Mouse (Mus musculus): Measurements from ENCODE around the gene AY761184. TPM values are rescaled to one million over a fixed set of nuclear protein-coding genes. Genes with fewer than 3 reads are reported as not detected.
"Not testable (repeated sequence)": the region's sequence is repeated elsewhere in the genome, so short reads cannot be mapped to it uniquely, and the experiment has no call there.

AY761184 gene
- polyA plus RNA-seq (2012; rRNA removed) (not detected in 2 replicates), polyA plus RNA-seq (2014; fragmentation: Nextera tagmentation; extraction: Ambion mirVana) (not detected in 2 replicates)

- H3K4me3 ChIP-seq (ENCODE audit: insufficient read depth in 1 of 2, low read depth in 2 of 2, low read length in 2 of 2); DNase-seq (ENCODE audit: low read depth in 3 of 3, low spot score in 3 of 3); ATAC-seq (ENCODE audit: insufficient read depth); H3K27me3 ChIP-seq (ENCODE audit: control insufficient read depth, insufficient read depth, low read length); H3K36me3 ChIP-seq (replicated peaks; ENCODE audit: control insufficient read depth, insufficient read depth, low read depth); H3K4me1 ChIP-seq (replicated peaks; ENCODE audit: control insufficient read depth in 2 of 2, insufficient read depth in 2 of 2, low read length in 1 of 2); H3K9me3 ChIP-seq (ENCODE audit: control insufficient read depth, low read length); H3K9ac ChIP-seq (replicated peaks); H3K27ac ChIP-seq; H3K4me2 ChIP-seq (ENCODE audit: low read depth): not testable (repeated sequence)
- WGBS (ENCODE audit: insufficient replicate concordance), result 50% methylated on average over 2 of the region's 2 CpGs
These were observed at the start of gene AY761184 for GRCm38 (mm10) chr8:21703545-21703944. Gene AY761184, minus strand, starts transcription at chr8:21703645.

- not testable (repeated sequence) for H3K36me3 ChIP-seq (replicated peaks; ENCODE audit: control insufficient read depth, insufficient read depth, low read depth); H3K27ac ChIP-seq; H3K9me3 ChIP-seq (ENCODE audit: control insufficient read depth, low read length); H3K4me1 ChIP-seq (replicated peaks; ENCODE audit: control insufficient read depth in 2 of 2, insufficient read depth in 2 of 2, low read length in 1 of 2); DNase-seq (ENCODE audit: low read depth in 3 of 3, low spot score in 3 of 3); ATAC-seq (ENCODE audit: insufficient read depth); H3K27me3 ChIP-seq (ENCODE audit: control insufficient read depth, insufficient read depth, low read length); H3K4me3 ChIP-seq (ENCODE audit: insufficient read depth in 1 of 2, low read depth in 2 of 2, low read length in 2 of 2); H3K4me2 ChIP-seq (ENCODE audit: low read depth); H3K9ac ChIP-seq (replicated peaks)
- 43% methylated on average over 1 of the region's 1 CpGs for WGBS (ENCODE audit: insufficient replicate concordance)
These were observed 37.9 kb downstream of the AY761184 start, which contains the start of gene Defa34 for GRCm38 (mm10) chr8:21665497-21665896. Gene Defa34, plus strand, starts transcription at chr8:21665797.

- not testable (repeated sequence) for DNase-seq (ENCODE audit: low read depth in 3 of 3, low spot score in 3 of 3)
These were observed 48.0 kb downstream of the AY761184 start, which contains the start of gene Defa17 for GRCm38 (mm10) chr8:21655480-21655879. Gene Defa17, plus strand, starts transcription at chr8:21655780.

More at GRCm38 (mm10) chr8:21655480-21655879, 48.0 kb downstream of the AY761184 start, which contains the start of gene Defa17:
- H3K9me3 ChIP-seq (ENCODE audit: control insufficient read depth, low read length); H3K4me1 ChIP-seq (replicated peaks; ENCODE audit: control insufficient read depth in 2 of 2, insufficient read depth in 2 of 2, low read length in 1 of 2); H3K4me2 ChIP-seq (ENCODE audit: low read depth); H3K27ac ChIP-seq; H3K4me3 ChIP-seq (ENCODE audit: insufficient read depth in 1 of 2, low read depth in 2 of 2, low read length in 2 of 2); H3K9ac ChIP-seq (replicated peaks); H3K36me3 ChIP-seq (replicated peaks; ENCODE audit: control insufficient read depth, insufficient read depth, low read depth); H3K27me3 ChIP-seq (ENCODE audit: control insufficient read depth, insufficient read depth, low read length); ATAC-seq (ENCODE audit: insufficient read depth): not testable (repeated sequence)
- WGBS (ENCODE audit: insufficient replicate concordance), result no CpG with 5 or more reads among the region's 2 CpGs

Other genes with a start within 250 kb of the AY761184 start
- not detected in 2 replicates for gene Gm7849, start 247.1 kb downstream of the AY761184 start, polyA plus RNA-seq (2012; rRNA removed)
- not detected in 2 replicates for gene Gm7849, start 247.1 kb downstream of the AY761184 start, polyA plus RNA-seq (2014; fragmentation: Nextera tagmentation; extraction: Ambion mirVana)
- not detected in 2 replicates for gene Defa20, start 194.4 kb downstream of the AY761184 start, polyA plus RNA-seq (2012; rRNA removed)
- not detected in 2 replicates for gene Defa20, start 194.4 kb downstream of the AY761184 start, polyA plus RNA-seq (2014; fragmentation: Nextera tagmentation; extraction: Ambion mirVana)
- gene Defa32, start 174.6 kb downstream of the AY761184 start, polyA plus RNA-seq (2012; rRNA removed), result not detected in 2 replicates
- gene Defa32, start 174.6 kb downstream of the AY761184 start, polyA plus RNA-seq (2014; fragmentation: Nextera tagmentation; extraction: Ambion mirVana), result not detected in 2 replicates
- not detected in 2 replicates for gene Defa37, start 138.3 kb downstream of the AY761184 start, polyA plus RNA-seq (2012; rRNA removed)
- not detected in 2 replicates for gene Defa37, start 138.3 kb downstream of the AY761184 start, polyA plus RNA-seq (2014; fragmentation: Nextera tagmentation; extraction: Ambion mirVana)
- gene Defa28, start 120.6 kb downstream of the AY761184 start, polyA plus RNA-seq (2012; rRNA removed), result not detected in 2 replicates
- gene Defa28, start 120.6 kb downstream of the AY761184 start, polyA plus RNA-seq (2014; fragmentation: Nextera tagmentation; extraction: Ambion mirVana), result not detected in 2 replicates
- gene Gm7861, start 109.1 kb downstream of the AY761184 start, polyA plus RNA-seq (2012; rRNA removed), result not detected in 2 replicates
- gene Gm7861, start 109.1 kb downstream of the AY761184 start, polyA plus RNA-seq (2014; fragmentation: Nextera tagmentation; extraction: Ambion mirVana), result not detected in 2 replicates
- gene Defa26, start 85.5 kb downstream of the AY761184 start, polyA plus RNA-seq (2012; rRNA removed), result not detected in 2 replicates
- gene Defa26, start 85.5 kb downstream of the AY761184 start, polyA plus RNA-seq (2014; fragmentation: Nextera tagmentation; extraction: Ambion mirVana), result not detected in 2 replicates
- not detected in 2 replicates for gene Defa17, start 47.9 kb downstream of the AY761184 start, polyA plus RNA-seq (2012; rRNA removed)
- gene Defa17, start 47.9 kb downstream of the AY761184 start, polyA plus RNA-seq (2014; fragmentation: Nextera tagmentation; extraction: Ambion mirVana), result not detected in 2 replicates
- not detected in 2 replicates for gene Defa34, start 37.8 kb downstream of the AY761184 start, polyA plus RNA-seq (2012; rRNA removed)
- not detected in 2 replicates for gene Defa34, start 37.8 kb downstream of the AY761184 start, polyA plus RNA-seq (2014; fragmentation: Nextera tagmentation; extraction: Ambion mirVana)
- gene Defa24, start 30.8 kb upstream of the AY761184 start, polyA plus RNA-seq (2012; rRNA removed), result not detected in 2 replicates
- gene Defa24, start 30.8 kb upstream of the AY761184 start, polyA plus RNA-seq (2014; fragmentation: Nextera tagmentation; extraction: Ambion mirVana), result not detected in 2 replicates
- gene Defb50, start 119.9 kb upstream of the AY761184 start, polyA plus RNA-seq (2012; rRNA removed), result not detected in 2 replicates
- not detected in 2 replicates for gene Defb50, start 119.9 kb upstream of the AY761184 start, polyA plus RNA-seq (2014; fragmentation: Nextera tagmentation; extraction: Ambion mirVana)
- not detected in 2 replicates for gene Defb2, start 136.3 kb upstream of the AY761184 start, polyA plus RNA-seq (2012; rRNA removed)
- gene Defb2, start 136.3 kb upstream of the AY761184 start, polyA plus RNA-seq (2014; fragmentation: Nextera tagmentation; extraction: Ambion mirVana), result not detected in 2 replicates
- gene Defb10, start 155.3 kb upstream of the AY761184 start, polyA plus RNA-seq (2012; rRNA removed), result not detected in 2 replicates
- not detected in 2 replicates for gene Defb10, start 155.3 kb upstream of the AY761184 start, polyA plus RNA-seq (2014; fragmentation: Nextera tagmentation; extraction: Ambion mirVana)
- gene Defb9, start 181.8 kb upstream of the AY761184 start, polyA plus RNA-seq (2012; rRNA removed), result not detected in 2 replicates
- gene Defb9, start 181.8 kb upstream of the AY761184 start, polyA plus RNA-seq (2014; fragmentation: Nextera tagmentation; extraction: Ambion mirVana), result not detected in 2 replicates
- not detected in 2 replicates for gene Defb11, start 202.8 kb upstream of the AY761184 start, polyA plus RNA-seq (2012; rRNA removed)
- gene Defb11, start 202.8 kb upstream of the AY761184 start, polyA plus RNA-seq (2014; fragmentation: Nextera tagmentation; extraction: Ambion mirVana), result not detected in 2 replicates
- not detected in 2 replicates for gene Defb15, start 229.1 kb upstream of the AY761184 start, polyA plus RNA-seq (2012; rRNA removed)
- not detected in 2 replicates for gene Defb15, start 229.1 kb upstream of the AY761184 start, polyA plus RNA-seq (2014; fragmentation: Nextera tagmentation; extraction: Ambion mirVana)
- not detected in 2 replicates for gene Defb35, start 234.7 kb upstream of the AY761184 start, polyA plus RNA-seq (2012; rRNA removed)
- not detected in 2 replicates for gene Defb35, start 234.7 kb upstream of the AY761184 start, polyA plus RNA-seq (2014; fragmentation: Nextera tagmentation; extraction: Ambion mirVana)
- gene Defb13, start 243.1 kb upstream of the AY761184 start, polyA plus RNA-seq (2012; rRNA removed), result not detected in 2 replicates
- not detected in 2 replicates for gene Defb13, start 243.1 kb upstream of the AY761184 start, polyA plus RNA-seq (2014; fragmentation: Nextera tagmentation; extraction: Ambion mirVana)

Data from liver, embryonic 14.5 days (tissue).